Mouse (Mus musculus) spleen, embryonic (tissue): ENCODE results near the gene Ap3d1.

ENCODE experiments used
- CTCF ChIA-PET: fragments of 350-600 bp; sonication (Branson Sonifier 250); formaldehyde crosslinking; loops from one replicate; lab custom pipeline; 2022; lab: Charles Lee

Ap3d1 gene

DNA sequence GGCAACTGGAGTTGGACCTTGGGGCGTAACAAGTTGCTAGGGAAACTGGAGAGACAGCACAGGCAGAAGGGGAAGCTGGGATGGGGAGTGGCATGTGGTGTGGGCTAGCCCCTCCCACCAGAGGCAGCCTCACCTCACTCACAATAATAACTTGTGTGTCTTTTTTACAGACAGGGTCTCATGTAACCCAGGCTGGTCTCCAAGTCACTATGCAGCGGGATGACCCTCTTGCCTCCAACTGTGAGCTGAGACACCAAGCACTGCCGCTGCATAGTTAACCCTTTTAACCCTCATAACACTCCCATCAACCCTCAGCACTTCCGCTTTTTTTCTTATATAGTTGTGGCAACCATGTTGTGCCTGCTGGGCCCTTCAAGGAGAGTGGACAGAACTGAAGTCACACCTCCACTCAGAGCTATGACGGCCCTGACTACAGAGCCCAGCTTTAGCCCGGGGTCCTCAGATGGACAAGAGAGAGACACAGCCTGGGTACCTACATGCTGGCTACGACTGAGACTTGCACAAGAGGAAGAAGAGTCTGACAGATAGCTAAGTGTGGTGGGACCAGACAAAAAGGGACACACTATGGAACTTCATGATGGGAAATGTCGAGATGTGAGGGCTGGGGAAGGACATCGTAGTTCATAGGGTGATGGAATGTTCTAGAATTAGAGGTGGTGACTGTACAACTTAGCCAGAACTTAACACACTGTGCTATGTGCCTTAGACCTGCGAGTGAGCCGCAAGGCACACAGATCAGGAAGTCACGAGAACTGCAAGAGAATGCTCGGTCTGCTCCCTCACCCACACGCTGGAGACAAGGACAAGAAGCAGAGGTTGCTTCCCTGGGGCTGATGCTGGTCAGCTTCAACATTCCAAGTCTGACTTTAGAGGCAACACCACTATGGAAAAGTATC is 49.6 kb downstream of the Ap3d1 start:
- CTCF ChIA-PET = interaction anchor here (1.0 to 1.5 kb wide), 4 partner anchors 11 to 125 kb away, joined by 3 to 9 read pairs (median 4); partner anchors contain the start of gene Mknk2

- CTCF ChIA-PET = interaction anchor here (1.5 kb wide), 1 partner anchor 8 kb away, joined by 6 read pairs; no protein-coding TSS in a partner anchor
These were observed 54.2 kb downstream of the Ap3d1 start for GRCm38 (mm10) chr10:80687850-80688249.

GRCm38 (mm10) chr10:80686617-80687016 is 55.4 kb downstream of the Ap3d1 start:
- CTCF ChIA-PET = interaction anchor here (1.5 kb wide), 1 partner anchor 10 kb away, joined by 6 read pairs; no protein-coding TSS in a partner anchor

- CTCF ChIA-PET = no interaction called here
These were observed 57.1 kb downstream of the Ap3d1 start for GRCm38 (mm10) chr10:80684984-80685383.

DNA sequence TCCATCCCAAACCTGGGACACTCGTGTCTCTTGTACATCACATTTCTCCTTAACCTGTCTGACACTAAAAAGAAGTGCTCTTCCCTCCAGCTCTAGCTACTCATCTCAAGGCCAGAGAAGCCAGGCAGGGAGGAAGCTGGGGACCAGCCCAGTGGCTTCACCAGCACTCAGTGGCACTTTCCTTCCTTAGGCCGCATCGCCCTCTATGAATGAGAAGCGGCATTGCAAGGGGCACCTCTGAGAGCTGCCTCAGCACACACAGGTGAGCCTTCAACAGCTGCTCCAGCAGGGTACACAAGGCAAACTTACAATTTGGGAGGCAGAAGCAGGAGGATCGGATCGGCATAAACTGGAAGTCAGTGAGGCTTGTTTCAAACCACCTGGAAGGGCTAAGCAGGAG is 57.9 kb downstream of the Ap3d1 start:
- CTCF ChIA-PET = interaction anchor here (0.6 kb wide), 2 partner anchors 39 to 68 kb away, joined by 3 read pairs; no protein-coding TSS in a partner anchor

- CTCF ChIA-PET = no interaction called here
These were observed 58.4 kb downstream of the Ap3d1 start for GRCm38 (mm10) chr10:80683647-80684046.

GRCm38 (mm10) chr10:80682003-80682402 is 60.1 kb downstream of the Ap3d1 start:
- CTCF ChIA-PET = interaction anchor here (1.3 to 1.5 kb wide), 3 partner anchors 11 to 14 kb away, joined by 3 to 4 read pairs (median 3); no protein-coding TSS in a partner anchor

DNA sequence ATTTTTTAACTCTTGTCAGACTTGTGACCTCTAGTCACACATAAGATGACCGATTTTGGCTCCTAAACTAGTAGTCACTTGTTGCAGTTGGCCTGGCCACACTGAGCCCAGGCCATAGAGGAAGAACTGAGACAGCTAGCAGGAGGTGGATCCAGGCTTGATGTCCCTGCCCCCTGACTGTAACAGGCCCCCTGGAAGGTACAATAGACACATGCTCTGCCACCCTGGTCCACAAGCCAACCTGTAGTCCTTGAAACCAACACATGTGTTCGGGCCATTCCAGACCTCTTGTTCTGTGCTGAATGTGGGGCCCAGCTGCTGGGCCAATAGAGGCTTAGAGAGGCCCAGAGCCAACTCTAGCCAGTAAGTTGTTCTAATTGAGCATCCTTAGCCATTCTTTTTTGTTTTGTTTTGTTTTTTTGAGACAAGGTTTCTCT is 61.8 kb downstream of the Ap3d1 start:
- CTCF ChIA-PET = no interaction called here

- CTCF ChIA-PET = interaction anchor here (1.9 kb wide), 1 partner anchor 19 kb away, joined by 6 read pairs; no protein-coding TSS in a partner anchor
These were observed 62.4 kb downstream of the Ap3d1 start for GRCm38 (mm10) chr10:80679556-80680259.

GRCm38 (mm10) chr10:80678601-80679377 is 63.3 kb downstream of the Ap3d1 start:
- CTCF ChIA-PET = interaction anchor here (0.6 to 1.9 kb wide), 4 partner anchors 14 to 453 kb away, joined by 5 to 11 read pairs (median 8); no protein-coding TSS in a partner anchor

GRCm38 (mm10) chr10:80677942-80678436 is 64.1 kb downstream of the Ap3d1 start, which contains the start of gene Mknk2:
TSS of gene Mknk2 (minus strand) at chr10:80678112.
- CTCF ChIA-PET = interaction anchor here (0.6 to 1.9 kb wide), 5 partner anchors 10 to 454 kb away, joined by 3 to 11 read pairs (median 6); no protein-coding TSS in a partner anchor

- CTCF ChIA-PET = interaction anchor here (0.8 to 4.2 kb wide), 3 partner anchors 9 to 17 kb away, joined by 3 to 26 read pairs (median 6); no protein-coding TSS in a partner anchor
These were observed 64.8 kb downstream of the Ap3d1 start for GRCm38 (mm10) chr10:80677128-80677875.

GRCm38 (mm10) chr10:80676198-80676928 is 65.7 kb downstream of the Ap3d1 start:
- CTCF ChIA-PET = interaction anchor here (4.2 kb wide), 1 partner anchor 16 kb away, joined by 26 read pairs; no protein-coding TSS in a partner anchor

DNA sequence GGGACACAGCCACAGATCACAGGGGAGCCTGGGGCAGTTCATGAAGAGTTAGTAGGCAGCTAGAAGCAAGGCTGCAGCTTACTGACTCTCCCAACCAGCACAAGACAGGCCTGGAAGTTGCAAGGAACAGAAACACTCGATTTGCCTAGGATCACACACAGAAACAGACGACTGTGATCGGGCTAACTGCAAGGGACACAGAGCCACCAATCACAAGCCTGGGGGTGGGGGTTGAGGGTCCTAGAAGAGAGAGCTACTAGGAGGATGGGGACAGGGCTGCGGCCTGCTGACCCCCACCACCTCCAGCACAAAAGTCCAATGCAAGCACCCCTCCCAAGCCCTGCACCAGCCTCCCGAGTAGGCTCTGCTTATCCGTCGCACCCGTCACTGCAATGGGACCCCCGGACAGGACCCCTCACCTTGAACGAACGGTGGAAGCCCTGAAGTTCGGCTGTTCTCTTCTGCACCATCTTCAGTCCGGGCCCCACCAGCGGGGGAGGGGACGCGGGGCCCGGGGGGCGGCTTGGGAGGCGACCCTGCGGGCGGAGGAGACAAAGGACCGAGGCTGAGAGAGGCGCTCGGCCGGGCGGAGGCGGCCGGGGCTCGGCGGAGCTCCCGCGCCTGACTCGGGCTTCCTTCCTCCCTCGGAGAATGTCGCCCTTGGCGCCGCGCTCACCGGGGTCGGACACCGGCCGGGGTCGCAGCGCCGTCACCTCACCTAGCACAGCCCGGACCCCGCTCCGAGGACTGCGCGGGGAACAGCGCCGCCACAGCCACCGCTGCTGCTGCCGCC is 66.5 kb downstream of the Ap3d1 start:
- CTCF ChIA-PET = interaction anchor here (0.5 to 4.2 kb wide), 2 partner anchors 15 to 57 kb away, joined by 5 to 26 read pairs; no protein-coding TSS in a partner anchor

DNA sequence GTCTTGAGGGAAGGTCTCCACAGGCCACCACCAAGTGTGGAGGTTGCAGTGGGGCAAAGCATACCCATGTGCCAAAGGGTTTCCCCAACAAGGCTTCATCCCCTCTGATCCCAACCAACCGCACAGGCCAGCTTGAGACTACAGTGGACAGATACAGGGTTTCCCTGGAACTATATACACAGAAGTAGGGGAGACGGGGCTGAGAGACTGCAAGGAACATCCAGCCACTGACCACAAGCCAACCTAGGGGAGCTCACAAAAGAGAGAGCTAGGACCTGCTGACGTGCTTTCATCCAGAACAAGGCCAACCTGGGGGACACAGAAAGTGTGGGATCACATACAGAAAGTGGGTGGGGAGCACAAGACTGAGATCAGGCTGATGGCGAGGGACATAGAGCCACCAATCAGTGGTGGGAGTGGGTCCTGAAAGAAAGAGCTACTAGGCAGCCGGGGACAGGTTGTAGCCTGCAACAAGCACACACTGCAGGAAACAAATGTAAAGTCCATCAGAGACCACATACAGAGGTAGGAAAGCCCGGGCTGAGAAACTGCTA is 67.1 kb downstream of the Ap3d1 start:
- CTCF ChIA-PET = interaction anchor here (0.5 to 4.2 kb wide), 2 partner anchors 14 to 56 kb away, joined by 5 to 26 read pairs; no protein-coding TSS in a partner anchor

- CTCF ChIA-PET = interaction anchor here (0.6 to 4.2 kb wide), 2 partner anchors 9 to 14 kb away, joined by 3 to 26 read pairs; no protein-coding TSS in a partner anchor
These were observed 67.8 kb downstream of the Ap3d1 start for GRCm38 (mm10) chr10:80674161-80674711.

DNA sequence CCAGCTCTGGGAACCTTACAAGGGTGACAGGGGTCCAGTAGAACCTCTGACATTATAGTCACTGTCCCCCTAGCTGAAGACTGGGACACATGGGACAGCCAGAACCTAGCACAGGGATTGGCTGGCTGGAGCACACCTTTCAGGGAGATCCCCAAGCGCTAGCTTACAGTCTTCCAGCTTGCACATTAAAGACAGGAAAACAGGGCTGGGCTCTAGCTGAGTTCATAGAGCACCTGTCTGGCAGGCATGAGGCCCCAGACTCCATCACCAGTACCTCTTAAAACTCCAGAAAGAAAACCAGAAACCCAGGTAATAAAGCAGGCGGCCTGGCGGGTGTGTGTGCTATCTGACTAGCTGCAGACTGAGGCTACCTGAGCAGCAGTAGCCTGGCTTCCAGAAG is 68.4 kb downstream of the Ap3d1 start:
- CTCF ChIA-PET = interaction anchor here (0.6 to 4.2 kb wide), 2 partner anchors 9 to 13 kb away, joined by 3 to 26 read pairs; no protein-coding TSS in a partner anchor
